Mouse (Mus musculus): ENCODE results near the gene Trpv2. TPM values are rescaled to one million over a fixed set of nuclear protein-coding genes. Genes with fewer than 3 reads are reported as not detected.

The Trpv2 gene
- total RNA-seq, 2 experiments from 2014 or later = 7.0 to 18.9 TPM

DNA sequence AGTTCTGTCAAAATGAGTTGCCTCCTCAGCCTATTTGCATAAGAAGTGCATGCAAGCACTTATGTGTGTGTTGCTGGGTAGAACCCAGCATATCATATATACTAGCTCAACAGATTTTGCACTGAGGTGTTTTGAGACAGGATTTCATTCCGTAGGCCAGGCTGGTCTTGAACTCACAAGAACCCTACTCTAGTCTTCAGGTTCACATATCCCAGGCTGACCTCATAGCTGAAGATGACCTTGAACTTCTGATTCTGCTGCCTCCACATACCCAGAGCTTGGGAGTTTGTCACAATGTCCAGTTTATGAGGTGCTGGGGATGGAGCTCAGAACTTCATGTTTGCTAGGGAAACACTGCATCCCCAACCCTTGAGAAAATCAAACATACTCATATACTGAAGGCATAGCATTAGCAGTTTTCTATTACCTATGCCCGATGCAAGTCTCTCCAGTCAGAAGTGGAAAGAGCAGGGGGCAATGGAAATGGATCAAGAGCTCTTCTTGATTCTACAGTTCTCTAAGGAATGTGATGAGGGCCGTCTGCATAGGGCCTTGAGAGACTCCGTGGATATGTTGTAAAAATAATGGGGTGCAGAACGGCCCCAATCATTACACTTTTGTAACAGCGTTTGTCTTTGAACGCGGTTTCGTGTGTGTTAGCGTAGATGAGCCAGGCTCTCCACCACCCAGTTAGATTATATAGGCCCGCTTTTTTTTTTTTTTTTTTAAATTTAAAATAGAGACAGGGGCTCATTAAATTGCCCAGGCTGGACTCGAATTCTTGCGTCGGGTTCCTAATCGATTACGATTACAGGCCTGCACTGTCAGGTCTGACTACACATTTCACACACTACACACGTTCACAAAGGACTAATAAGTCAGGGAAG lies 27.7 kb downstream of the Trpv2 start:
- peak; percentile 15 for ATAC-seq (replicated peaks; ENCODE audit: low FRiP score, poor library complexity, severe bottlenecking)

DNA sequence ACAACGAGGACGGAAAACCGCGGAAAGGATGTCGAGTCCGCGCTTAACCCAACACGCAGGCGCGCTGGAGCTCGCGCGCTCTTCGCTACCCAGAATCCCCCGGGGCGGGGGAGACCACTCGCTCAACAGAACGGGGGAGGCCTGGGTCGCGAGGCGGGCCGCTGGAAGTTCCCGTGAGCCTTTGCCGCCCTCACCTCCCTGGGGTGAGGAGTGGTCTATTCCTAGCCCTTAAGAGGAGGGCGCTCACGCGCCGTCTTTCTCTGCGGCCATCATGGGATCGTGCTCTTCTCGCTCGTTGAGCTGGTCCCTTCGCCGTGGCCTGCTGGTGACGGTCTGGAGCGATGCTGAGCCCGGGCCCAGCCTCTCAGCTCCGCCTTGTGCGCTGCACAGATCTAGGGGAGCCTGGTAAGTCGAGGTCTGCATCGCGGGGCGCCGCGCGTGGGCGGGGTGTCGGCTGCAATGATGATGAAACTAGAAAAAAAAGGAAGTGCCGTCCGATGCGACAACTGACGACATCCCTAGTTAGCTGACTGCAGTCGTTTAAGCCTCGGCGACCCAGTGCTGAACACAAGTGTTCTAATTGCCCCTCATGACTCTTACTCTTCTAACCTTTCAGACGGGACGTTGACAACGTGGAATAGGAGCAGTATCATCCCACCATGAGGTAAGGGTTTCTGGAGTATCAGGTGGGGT lies 28.5 kb downstream of the Trpv2 start:
- peak; percentile 87 for ATAC-seq (replicated peaks; ENCODE audit: low FRiP score, poor library complexity, severe bottlenecking)

DNA sequence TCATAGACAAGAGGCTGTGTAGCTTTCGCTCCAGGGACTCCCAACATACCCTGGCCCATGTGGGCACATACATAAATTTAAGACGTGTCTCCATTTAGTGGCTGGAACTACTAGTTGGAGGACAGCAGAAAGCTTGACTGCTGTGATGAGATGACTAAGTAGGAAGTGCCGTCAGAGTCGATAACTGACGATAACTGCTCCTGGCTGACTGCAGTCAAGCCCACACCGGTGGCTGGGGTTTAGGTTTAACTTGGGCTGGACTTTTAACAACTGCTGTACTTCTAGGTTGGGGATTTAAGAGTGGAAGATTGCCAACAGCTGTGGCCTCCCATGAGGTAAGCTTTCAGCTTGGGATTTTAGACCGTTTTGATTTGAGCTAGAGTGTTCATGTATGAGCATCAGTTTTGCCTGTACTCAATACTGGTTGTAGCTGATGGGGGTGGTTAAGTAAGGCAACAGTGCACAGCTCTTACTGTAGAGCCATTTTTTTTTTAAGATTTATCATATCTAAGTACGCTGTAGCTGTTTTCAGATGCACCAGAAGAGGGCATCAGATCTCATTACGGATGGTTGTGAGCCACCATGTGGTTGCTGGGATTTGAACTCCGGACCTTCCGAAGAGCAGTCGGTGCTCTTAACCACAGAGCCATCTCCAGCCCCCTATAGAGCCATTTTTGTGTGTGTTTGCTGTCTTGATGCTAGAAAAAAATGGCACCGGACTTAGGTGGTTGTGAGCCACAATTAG lies 29.2 kb downstream of the Trpv2 start:
- ATAC-seq (replicated peaks; ENCODE audit: low FRiP score, poor library complexity, severe bottlenecking) = peak; percentile 69

DNA sequence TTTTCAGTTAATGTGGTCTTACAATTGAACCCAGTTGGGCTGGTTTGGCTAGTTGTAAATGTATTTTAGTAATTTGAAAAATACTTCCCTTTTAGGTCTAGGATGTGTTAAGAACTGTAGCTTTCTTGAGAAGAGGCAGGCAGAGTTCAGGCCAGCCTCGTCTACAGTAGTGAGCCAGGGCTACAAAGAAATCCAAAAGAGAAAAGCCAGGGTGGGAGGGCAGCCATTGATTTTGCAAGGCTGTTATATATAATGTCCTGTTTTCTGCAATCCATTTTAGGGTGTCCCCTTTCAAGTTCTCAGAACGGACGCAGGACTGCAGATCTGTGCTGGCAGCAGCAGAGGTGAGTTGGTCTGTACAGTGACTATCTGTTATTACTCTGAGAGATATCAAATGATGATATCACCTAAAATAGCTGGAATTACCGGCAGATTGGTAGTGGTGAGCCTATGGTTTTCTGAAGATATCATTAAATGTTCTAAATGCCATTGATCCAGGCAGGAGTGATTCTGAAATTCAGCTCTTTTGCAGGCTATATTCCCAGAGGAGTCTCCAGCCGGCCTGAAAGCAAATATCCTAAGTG lies 29.9 kb downstream of the Trpv2 start:
- ATAC-seq (replicated peaks; ENCODE audit: low FRiP score, poor library complexity, severe bottlenecking) = no peak

DNA sequence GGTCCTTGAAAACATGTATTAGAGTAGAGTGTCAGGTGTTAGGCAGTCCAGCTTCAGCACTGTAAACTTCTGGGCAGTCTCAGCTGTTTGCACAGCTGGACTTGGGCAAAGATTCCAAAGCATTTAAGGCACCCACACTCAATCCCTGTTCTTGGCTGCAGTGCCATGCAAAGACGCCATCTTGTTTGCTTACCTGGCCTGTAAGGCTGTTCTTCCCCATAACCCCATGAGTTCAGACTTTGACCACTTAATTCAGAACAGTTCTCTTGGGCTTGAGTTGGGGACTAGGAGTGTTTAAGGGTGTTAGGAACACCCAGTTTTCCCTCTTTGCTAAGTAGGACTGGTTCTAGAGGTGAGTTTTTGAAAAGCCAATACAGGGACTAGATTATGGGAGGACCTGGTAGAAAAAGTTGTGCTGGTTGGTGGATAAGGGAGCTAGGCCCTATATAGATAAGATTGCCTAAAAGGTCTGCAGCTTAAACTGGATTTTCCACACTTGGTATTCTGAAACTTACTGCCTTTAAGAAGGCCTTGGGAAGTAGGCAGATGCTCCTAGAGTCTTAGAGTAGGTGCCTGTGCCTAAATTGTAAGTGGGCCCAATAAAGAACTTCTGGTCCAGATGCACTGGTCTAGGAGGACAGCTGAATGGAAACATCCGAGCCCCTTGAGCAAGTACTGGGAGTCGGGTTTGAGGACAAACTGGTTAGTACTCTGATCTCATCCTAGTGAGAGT lies 30.8 kb downstream of the Trpv2 start:
- ATAC-seq (replicated peaks; ENCODE audit: low FRiP score, poor library complexity, severe bottlenecking) = no peak

DNA sequence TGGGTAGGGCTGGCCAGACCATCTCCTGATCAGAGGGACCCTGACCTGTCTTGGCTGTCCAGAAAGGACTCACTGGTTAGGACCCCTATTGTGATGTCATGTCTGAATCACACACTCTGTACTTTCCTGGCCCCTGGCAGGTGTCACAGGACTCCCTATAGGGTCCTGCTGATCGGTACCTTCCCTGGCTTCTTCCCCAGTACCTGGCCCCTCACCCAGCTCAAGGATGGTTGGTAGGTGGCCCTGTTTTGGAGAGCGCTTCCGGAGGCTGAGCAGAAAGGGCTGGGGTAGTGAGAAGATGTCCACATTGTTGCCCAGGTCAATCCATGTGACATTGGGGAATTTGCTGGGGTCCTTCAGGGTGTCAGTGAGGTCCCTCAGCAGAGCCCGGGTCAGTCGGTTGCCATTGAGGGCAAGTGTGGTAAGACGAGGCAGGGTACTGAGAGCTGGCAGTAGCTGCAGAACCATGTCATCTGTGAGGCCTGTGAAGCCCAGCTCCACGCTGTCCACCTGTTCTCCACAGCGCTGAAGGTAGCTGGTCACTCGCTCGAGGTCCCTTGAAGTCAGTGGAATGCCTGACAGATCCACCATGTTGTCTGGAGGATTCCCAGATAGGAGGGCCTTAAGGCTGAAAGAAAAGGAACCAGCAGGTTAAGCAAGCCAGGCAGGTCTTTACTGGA lies 31.5 kb downstream of the Trpv2 start:
- ATAC-seq (replicated peaks; ENCODE audit: low FRiP score, poor library complexity, severe bottlenecking) = no peak

DNA sequence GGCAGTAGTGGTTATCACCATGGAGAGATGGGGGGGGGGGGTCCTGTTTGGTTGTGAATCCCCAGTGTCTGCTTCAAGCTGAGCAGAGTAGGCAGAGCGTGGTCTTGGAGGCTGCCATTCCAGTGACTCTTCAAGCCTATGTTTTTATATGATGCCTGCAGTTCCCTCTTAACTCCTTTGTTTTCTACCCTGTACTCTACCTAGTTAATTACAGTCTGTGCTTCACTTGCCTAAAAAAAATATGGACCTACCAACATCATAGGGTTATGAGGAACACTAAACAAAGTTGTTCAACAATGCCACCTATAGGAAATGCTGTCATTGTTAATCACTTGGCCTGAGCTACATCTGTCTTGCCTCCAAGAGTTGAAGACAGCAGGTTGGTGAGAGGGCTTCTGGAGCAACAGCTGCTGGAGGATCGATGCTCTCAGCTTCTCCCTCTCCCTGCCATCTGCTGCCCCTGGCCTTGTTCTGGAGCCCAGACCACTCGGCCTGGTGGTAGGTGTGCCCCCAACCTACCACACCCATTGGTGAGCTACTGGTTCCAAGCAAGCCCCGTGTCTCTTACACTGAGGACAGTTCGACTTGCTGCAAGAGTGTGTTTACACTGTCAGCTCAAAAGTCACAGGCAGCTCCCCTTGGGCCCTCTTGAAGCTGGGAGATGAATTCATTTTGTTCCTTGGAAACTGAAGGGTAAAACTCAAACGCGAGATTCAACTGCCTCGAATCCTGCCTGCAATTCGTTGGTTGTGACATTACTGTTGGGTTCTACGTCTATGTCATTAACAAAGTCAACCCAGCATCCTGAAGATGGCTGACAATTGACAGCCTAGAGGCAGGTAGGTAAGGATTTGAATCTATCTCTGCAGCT lies 32.2 kb downstream of the Trpv2 start:
- ATAC-seq (replicated peaks; ENCODE audit: low FRiP score, poor library complexity, severe bottlenecking) = no peak

DNA sequence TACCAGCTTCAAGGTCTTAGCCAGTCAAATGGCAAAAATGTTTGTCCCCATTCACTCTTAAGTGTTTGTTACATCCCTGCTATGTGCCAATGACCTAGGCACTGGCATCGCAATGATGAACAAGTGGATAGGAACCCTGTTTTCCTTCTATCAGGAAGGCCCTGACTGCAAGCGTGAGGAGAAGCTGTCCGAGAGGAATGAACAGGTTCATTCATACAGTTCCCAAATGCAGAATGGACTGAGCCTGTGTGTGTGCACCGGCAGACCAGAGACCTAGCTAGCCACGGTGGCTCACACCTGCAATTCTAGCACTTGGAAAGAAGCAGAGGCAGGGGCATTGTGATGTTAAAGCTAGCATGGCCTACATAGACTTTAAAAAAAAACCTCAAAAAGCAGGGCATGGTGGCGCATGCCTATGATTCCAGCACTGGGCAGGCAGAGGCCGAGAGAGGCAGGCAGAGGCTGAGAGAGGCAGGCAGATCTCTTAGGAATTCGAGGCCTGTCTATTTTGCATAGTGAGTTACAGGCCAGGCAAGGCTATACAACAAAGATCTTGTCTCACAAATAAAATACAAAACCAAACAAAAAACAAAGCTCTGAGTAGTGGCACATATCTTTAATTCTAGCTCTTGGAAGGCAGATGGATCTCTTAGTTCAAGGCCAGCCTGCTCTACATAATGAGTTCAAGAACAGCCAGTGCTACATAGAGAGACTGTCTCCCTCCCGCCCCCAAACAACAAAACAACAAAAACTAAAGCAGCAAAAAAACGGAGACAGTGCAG lies 33.1 kb downstream of the Trpv2 start:
- ATAC-seq (replicated peaks; ENCODE audit: low FRiP score, poor library complexity, severe bottlenecking) = no peak

DNA sequence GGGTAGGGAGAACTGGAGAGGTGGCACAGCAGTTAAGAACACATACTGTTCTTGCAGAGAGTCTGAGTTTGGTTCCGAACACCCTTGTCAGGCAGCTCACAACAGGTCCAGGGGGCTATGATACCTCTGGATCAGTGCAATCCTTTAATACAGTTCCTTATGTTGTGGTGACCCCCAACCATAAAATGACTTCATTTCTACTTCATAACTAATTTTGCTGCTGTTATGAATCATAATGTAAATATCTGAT lies 33.6 kb downstream of the Trpv2 start:
- ATAC-seq (replicated peaks; ENCODE audit: low FRiP score, poor library complexity, severe bottlenecking) = no peak

DNA sequence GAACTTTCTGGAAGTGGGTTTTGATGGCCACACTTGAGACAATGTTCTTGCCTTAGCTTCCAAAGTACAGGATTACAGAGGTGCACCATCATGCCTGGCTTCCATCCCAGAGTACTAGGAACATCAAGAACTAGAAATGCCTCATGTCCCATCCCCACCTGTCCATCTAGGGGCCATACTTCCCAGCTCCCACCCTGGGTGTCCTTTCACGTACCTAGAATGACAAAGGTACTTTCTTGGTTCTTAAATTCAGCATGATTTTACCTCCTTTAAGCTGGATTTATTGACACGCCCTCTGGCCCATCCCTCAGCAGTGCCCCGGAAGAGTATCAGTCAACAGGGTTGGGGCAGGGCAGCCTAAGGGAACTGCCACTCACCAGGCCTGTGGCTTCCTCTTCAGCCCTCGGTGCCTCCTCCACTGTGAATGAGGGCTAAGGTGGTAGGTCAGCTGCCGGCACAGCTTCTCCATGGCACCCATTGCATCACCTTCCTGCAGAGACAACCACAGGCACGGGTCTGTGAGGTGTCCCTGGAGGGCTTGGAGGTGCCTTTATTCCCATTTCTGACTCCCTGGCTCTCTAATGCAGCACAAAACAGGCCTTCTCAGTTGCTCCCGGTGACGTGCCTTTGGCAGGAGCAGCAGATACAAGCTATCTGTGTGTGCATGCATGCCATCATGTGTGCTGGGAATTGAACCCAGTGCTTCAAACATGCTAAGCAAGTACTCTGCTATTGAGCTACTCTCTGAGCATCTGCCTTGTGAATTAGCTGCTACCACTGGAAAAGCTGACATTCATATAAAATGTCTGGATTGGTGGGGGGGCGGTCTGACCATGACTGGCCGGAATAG lies 34.8 kb downstream of the Trpv2 start:
- ATAC-seq (replicated peaks; ENCODE audit: low FRiP score, poor library complexity, severe bottlenecking) = no peak

DNA sequence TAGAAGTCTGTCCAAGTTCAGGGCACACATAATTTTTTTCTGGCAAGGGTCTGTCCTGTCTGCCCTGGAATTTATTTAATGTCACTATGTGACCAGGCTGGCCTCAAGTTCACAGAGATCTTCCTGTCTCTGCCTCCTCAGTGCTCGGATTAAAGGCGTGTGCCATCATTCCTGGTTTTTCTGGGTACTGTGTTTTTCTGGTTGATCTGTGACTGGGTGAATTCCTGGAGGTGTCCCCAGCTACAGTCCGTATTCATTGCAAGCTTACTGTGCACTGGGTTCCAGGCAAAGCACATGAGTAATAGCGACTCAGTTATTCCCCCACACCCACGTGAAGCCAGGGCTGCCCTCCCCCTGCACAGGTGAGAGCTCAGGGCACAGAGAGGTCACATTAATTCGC lies 36.0 kb downstream of the Trpv2 start:
- ATAC-seq (replicated peaks; ENCODE audit: low FRiP score, poor library complexity, severe bottlenecking) = no peak

DNA sequence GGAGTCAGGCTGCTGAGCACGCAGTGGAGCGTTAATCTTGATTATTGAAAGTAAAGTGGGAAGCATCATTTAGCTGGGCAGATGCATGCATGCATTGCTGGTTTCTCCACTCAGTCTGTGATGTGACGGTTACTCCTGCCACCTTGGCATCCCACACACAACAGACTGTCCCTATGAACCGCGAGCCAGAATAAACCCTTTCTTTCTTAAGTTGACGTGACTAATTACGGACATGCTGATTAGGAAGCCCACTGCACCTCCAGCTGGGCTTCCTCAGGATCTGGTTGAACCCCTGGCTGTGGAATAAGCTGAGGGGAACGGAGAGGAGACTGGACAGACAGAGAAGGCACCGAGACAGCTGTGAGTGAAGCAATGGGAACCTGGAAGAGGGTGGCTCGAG lies 38.3 kb downstream of the Trpv2 start:
- ATAC-seq (replicated peaks; ENCODE audit: low FRiP score, poor library complexity, severe bottlenecking) = no peak

DNA sequence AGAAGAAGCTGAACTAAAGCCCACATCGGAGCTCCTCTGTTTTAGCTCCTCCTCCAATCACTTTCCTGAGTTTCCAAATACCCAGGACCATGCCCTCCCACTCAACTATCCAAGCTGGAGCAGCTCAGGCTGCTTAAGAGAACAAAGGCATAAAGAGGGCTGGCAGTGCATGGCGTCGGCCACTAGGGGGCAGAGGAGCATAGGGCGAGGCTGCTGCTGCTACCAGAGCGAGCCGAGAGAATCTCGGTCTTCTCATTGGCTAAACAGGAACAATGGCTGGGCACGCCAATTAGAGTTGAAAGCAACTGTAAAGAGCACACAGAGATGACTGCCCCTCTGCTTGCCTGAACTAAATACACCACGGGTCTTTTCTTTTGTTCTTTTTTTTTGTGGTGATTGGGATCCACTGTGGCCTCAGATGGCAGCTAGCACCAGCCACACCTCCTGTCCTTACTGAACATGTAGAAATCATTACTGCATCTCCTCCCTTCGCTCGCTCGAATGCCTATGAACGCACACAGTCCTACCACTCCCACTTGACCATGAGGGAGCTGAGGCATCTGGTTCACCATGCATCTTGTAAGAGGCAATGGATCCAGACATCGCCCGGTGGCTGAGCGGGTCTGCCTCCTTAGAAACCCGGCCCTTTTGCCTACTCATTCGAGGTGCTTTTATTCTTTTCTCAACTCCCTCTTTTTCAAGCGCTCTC lies 39.5 kb downstream of the Trpv2 start:
- peak; percentile 92 for ATAC-seq (replicated peaks; ENCODE audit: low FRiP score, poor library complexity, severe bottlenecking)

DNA sequence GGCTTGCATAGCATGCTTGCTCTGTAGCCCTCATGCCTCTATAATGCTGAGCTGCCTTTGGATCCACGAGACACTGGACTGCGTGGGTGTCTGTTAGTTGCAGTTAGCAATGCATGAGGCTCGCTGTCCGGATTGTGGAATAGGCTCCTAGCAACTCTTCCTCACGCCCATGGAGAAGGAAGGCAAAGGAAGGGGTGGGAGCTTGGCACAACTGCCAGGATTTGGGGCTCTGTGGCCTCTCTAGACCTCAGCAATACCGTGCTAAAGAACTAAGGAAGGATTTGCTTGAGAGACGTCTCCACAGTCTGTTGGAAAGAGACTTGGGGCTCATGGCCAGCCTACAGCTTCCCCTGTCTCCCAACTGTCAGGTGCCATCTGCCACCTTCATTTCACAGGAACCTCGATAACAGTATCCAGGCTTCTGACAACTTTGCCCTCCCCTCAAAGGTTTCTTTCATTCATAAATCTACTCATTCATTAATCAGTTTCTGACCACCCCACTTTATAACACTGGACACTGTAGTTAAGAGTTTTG lies 40.7 kb downstream of the Trpv2 start:
- no peak for ATAC-seq (replicated peaks; ENCODE audit: low FRiP score, poor library complexity, severe bottlenecking)

DNA sequence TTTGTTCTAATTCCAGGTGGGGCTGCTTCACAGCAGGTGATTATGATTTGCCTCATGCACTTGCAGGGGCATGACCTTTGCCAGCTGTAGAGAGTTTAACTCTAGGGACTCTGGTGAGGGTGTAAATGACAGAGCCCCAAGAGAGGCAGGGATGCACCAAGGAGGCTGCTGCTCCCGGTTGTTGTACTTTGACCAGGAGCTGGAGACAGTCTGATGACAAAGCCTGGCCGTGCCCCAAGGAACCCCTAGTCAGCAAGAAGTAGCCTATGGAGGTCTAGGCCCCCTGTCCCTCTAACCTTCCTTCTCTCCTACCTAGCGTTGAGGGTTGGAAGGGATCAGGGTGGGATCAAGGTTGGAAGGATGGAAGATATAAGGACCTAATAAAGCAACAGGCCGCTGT lies 41.2 kb downstream of the Trpv2 start:
- ATAC-seq (replicated peaks; ENCODE audit: low FRiP score, poor library complexity, severe bottlenecking) = no peak

DNA sequence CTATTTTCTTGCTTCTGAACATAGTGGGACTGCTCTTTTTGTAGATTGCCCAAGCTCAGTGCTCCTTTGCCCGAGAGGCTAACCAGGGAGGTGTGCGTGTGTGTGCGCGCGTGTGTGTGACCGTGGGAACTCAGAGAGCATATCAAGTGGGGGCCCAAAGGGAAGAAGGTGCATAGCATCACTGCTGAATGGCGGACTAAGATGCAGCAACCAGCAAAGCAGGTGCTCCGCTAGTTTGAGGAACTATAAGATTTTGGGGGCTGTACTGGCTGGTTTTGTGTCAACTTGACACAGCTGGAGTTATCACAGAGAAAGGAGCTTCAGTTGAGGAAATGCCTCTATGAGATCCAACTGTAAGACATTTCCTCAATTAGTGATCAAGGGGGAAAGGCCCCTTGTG lies 46.8 kb downstream of the Trpv2 start:
- no peak for ATAC-seq (replicated peaks; ENCODE audit: low FRiP score, poor library complexity, severe bottlenecking)
